Mouse (Mus musculus) megakaryocyte progenitor cell, adult 5-6 weeks (primary cell): ENCODE results near the gene Fam83f. TPM values are rescaled to one million over a fixed set of nuclear protein-coding genes. Genes with fewer than 3 reads are reported as not detected.

Source experiments
- ATAC-seq: replicated peaks from 2 replicates; pipeline ENCODE4 v1.8.0; 2016; ENCODE audit warnings: mild to moderate bottlenecking, moderate TSS enrichment, inconsistent platforms; ENCODE audit not compliant: poor library complexity
- total RNA-seq, 2 experiments: library from RNA; stranded (forward) in 1 of 2; stranded (reverse) in 1 of 2; fragments of 157-497, 149-512 nt in 1 of 2; fragments of 200-1000 nt in 1 of 2; gene quantifications; 2 replicates each; pipeline versions ENCODE4 v1.2.3 to v1.2.4; 2015 to 2017

Fam83f gene
- total RNA-seq, 2 experiments from 2014 or later: 0.05 to 0.42 TPM

- ATAC-seq: no peak
These were observed 10.7 kb upstream of the Fam83f start for GRCm38 (mm10) chr15:80660963-80661362.

DNA sequence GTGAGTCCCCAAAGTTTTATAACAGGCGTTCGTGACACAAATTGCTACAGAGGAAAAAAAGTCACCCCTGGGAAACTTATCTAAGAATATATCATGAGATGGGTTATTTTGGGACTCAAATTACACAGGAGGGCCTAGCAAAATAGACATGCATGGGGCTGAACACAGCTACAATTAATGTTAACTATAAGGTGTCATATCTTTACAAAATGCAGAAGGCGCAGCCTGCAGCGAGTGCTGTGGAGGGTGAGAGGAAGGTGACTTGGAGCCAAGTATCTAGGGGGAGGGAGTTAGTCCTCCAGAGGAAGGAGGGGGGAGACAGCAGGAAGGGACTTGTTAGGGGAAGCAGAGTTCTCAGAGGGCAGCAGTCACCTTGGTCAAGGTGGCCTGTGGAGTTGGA, 7.2 kb upstream of the Fam83f start:
- ATAC-seq: no peak

- ATAC-seq: no peak
These were observed 1.2 kb downstream of the Fam83f start for GRCm38 (mm10) chr15:80672810-80673209.

- ATAC-seq: peak; percentile 66
These were observed 1.9 kb downstream of the Fam83f start for GRCm38 (mm10) chr15:80673337-80674095.

DNA sequence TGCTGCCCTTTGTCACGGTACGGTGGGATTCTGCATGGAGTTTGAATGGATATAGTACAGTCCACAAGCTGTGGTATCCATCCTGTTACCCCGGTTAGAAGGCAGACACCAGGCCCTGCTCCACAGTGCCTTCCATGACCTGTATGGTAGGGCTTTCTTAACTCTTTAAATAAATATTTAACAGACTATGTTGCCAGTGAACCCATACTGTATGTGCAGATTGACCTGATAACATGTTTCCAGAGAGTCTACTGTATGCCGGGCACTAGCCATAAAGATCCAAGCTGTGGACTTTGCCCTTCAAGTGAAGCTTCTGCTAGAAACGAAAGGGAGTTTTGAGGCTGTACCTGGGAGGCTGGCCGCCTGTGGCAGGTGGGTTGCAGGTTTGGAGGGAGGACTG, 3.1 kb downstream of the Fam83f start:
- ATAC-seq: no peak

- no peak for ATAC-seq
These were observed 8.0 kb downstream of the Fam83f start for GRCm38 (mm10) chr15:80679515-80680215.

- ATAC-seq: no peak
These were observed 8.8 kb downstream of the Fam83f start for GRCm38 (mm10) chr15:80680347-80681030.

DNA sequence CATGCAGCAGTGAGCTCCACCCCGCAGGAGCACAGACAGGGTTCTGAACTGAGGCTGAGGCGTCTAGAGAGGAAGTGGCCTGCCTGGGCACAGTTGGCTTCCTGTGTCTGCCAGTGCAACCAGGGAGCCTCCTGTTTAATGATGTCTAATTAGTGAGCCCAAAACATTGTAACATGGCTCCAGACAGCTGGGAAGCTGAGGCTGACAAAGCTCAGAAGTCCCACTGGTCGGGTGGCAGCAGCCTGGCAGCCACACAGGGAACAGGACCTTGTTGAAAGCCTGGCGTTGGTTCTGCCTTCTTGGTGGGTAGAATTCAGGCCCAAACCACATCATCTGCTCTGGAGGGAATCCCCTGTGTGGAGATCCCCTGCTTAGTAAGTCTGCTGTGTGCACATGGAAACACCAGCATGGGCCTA, 9.8 kb downstream of the Fam83f start:
- ATAC-seq: peak; percentile 42; the same call in 1 of the 2 replicates

DNA sequence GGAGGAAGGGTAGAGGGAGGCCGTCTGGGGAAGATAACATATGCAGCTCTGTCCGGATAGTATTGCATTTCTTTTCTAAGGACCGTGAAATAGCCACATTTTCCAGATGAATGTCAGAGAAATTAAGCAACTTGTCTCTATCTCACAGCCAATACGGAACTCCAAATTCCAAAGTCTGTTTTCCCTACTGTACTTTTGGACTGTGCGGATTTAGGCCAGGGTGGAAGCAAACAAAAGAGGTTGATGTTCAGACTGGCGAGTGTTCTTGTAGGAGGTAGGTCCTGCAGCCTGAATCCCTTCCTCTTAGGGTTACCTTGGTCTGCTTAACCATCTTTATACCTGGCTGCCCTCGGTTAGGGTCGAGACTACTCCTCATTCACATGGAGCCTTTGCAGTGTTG, 10.7 kb downstream of the Fam83f start:
- ATAC-seq: no peak

DNA sequence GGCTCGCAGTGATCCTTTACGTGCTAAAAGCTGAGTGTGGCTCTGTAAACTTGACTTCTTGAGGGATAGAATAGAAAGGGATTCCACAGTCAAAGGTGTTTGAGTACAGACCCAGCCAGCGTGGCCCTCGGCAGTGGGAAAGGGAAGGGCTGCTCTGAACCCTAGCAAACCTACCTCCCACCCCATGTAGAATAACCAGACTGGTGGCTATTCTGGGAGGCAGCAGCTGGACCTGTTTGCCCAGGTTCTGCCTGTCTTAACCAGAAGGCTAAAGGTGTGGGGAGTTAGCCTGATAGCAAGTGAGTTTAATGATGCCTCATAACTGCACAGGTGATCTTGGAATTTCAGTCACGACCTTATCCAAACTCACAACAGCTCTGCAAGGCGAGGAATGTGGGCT, 11.5 kb downstream of the Fam83f start:
- no peak for ATAC-seq

GRCm38 (mm10) chr15:80683990-80684389, 12.3 kb downstream of the Fam83f start:
- ATAC-seq: no peak

- ATAC-seq: no peak
These were observed 13.3 kb downstream of the Fam83f start for GRCm38 (mm10) chr15:80684786-80685602.

DNA sequence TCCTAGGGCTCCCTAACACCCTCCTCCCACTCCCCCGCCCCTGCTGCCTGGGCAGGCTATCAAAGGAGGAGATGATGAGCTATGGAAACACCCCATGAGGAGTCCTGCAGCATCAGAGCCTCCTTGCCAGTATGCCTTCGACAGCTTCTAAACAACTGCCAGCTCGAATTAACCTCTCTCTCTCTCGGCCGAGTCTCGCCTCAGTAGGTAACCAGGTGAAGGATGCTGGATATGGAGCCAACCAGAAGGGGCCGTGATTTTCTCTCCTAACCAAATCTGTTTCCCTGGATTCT, 13.9 kb downstream of the Fam83f start:
- ATAC-seq: no peak

DNA sequence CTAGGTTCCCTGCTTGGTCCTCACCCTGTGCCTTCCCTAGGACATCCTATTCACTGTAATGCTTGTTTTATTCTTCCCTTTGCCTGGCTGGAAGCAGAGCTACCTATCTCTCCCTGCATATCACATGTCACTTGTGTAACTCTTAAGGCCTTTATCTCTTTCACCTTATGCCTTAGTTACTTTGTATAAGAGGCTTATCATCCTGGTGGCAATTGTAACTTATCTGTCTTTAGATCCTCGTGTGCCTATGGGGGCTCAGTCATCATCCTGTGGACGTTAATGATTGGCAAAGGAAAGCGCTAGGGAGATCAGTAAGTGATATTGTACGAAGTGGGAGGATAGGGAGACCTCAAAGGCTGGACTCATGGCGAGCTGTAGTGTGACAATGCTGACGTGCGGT, 16.9 kb downstream of the Fam83f start:
- ATAC-seq: peak; percentile 23

DNA sequence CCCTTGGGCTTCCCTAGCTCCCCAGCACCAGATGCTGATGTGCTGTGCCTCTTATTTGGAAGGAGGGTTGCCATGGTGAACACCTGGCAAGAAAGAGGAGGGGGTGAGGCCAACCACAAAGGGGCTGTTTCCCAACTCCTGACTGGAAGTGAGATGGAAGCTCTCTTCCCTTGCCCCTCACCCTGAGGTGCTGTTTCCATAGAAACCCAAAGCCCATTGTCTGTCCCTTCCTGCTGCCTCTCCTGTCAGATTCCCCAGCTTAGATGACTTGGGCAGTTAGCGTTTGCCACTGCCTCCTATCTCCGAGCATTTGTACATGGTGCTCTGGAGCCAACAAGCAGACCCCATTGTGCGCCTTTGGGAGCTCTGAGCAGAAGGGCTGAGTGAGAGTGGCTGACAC, 21.8 kb downstream of the Fam83f start:
- ATAC-seq: no peak

GRCm38 (mm10) chr15:80694125-80694910, 22.7 kb downstream of the Fam83f start:
- peak; percentile 72 for ATAC-seq

GRCm38 (mm10) chr15:80697564-80697963, 25.9 kb downstream of the Fam83f start:
- ATAC-seq: peak; percentile 65

DNA sequence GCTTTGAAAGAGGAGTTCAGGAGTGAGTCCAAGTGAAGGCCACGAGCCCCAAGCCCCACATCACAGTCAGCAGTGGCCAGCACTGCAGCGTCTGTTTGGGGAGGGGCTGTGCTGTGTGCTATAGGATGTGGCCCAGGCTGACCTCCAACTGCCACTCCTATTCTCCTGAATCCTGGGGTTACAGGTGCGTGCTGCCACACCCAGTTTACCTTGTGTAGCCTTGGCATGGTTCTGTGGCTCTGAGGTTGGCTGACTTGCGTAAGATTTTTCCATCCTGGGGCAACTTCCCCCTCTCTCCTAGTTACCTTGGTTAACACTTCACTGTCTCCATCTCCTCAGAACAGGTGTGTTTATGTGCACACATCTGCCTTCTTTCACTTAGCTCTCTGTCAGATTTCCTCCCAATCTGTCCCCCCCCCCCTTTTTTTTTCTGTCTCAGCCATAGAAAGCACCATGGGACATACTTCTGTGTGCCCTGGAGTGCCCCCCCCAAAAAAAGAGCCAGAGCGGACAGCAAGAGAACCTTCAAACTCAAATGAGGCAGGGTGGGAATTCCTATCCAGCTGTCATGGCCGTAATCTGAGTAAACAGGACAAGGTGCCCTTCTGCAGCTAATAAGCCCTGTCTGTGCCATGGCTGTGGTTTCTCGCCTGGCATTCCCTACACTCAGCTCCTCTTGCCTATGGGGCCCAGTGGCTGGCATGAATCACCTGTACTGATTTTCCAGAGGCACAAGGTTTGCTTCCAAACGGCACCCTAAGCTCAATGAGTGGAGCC, 30.0 kb downstream of the Fam83f start:
- no peak for ATAC-seq

GRCm38 (mm10) chr15:80702910-80703309, 31.3 kb downstream of the Fam83f start:
- no peak for ATAC-seq

DNA sequence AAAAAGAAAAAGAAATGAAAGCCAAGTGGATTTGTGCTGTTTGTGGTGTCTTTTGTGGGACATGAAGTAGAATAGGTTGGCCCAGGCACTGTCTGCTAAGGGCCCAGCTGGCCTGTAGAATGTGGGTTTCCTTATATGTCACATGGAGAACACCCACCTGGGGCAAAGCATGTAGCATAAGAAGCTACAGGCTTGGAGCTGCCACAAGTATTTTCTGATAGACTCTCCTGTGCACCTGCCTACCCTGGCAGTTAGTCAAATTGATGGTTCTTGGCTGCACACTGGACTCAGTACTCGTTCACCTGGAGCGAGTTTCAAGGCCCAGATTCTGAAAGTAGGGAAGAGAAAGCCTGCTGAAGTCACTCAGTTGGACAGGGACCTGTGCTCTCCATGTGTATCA, 31.8 kb downstream of the Fam83f start:
- ATAC-seq: no peak
